Mouse (Mus musculus) brain, embryonic 18.5 days (tissue): ENCODE data around the gene Sltm.
"Not testable (repeated sequence)": the region's sequence is repeated elsewhere in the genome, so short reads cannot be mapped to it uniquely, and the experiment has no call there.

ENCODE experiments used
- DNase-seq: peaks from one replicate; pipeline ENCODE4 v3.0.0-alpha.2; 2012; ENCODE audit warnings: low read depth, low spot score

Sltm gene

GRCm38 (mm10) chr9:70542305-70543041 is at the start of gene Sltm:
Sltm (plus strand) TSS chr9:70542754.
- peak; percentile 90 for DNase-seq

DNA sequence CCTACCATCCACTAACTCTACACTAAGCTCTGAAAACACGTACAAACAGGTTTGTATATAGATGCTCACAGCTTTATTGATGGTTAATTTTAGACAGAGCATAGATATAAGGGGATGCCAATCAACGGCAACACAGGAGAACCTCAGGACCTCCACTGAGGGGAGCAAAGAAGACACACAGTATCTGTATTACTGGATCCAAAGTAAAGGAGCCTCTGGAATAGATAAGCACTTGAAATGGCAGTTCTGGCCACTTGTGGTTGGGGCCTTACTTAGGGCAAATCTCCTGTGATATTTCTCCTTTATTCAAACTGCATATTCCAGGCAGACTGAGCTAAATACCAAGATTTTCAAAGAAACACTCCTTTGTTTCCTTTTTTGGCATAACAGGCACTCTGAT is 49.5 kb upstream of the Sltm start:
- DNase-seq, result no peak

GRCm38 (mm10) chr9:70496990-70497389 is 45.6 kb upstream of the Sltm start:
- no peak for DNase-seq

GRCm38 (mm10) chr9:70502284-70503014 is 40.1 kb upstream of the Sltm start:
- DNase-seq, result no peak

DNA sequence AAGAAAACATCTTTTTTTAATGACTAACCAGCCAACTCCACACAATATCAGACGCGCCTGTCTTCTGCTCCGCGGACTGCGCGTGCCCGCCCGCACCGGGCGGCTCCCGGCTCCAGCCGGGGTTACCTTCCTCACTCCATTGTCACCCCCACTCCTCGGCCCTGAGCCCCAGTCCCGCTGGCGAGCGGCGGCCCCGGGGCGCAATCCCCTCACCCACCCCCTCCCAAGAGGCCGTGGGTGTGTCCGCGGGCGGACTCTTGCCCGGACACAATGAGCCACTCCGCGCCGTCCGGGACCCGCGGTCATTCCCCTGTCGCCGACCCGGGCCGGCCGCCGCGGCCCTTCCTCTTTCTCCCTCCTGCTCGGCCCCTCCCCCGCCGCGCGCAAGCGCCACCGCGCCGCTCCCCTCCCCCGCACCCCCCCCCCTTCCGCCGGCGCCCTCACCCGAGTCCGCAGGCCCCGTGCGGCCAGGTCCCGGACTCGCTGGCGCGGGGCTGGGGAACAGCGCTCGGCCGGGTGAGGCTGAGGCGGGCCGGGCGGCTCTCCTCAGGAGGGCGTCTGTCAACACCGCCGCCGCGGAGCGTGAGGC is 39.4 kb upstream of the Sltm start:
- DNase-seq, result no peak

- DNase-seq, result peak; percentile 85
Observed at GRCm38 (mm10) chr9:70503626-70504041, 38.9 kb upstream of the Sltm start, which contains the start of gene Rnf111. Rnf111 (minus strand) TSS chr9:70503725.

- DNase-seq, result no peak
Observed at GRCm38 (mm10) chr9:70506186-70506585, 36.4 kb upstream of the Sltm start.

DNA sequence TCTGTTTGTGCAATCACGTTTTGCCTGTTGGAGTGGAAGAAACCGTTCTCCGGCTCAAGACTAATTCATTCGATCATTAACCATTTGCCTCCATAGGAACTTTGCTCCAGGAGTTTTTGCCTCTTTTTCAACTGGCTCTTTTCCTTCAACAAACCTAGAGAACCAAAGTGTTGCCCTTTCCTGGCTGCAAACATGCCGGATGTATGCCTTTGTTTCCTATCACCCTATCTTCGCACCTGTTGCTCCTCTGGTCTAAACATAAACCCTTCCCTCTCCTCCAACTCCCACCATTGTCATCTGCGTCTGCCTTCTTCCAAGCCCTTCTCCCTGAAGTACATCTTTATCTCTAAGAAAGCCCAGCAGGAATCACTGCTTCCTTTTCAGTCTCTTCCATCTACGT is 35.8 kb upstream of the Sltm start:
- no peak for DNase-seq

- DNase-seq, result no peak
Observed at GRCm38 (mm10) chr9:70509906-70510525, 32.5 kb upstream of the Sltm start.

DNA sequence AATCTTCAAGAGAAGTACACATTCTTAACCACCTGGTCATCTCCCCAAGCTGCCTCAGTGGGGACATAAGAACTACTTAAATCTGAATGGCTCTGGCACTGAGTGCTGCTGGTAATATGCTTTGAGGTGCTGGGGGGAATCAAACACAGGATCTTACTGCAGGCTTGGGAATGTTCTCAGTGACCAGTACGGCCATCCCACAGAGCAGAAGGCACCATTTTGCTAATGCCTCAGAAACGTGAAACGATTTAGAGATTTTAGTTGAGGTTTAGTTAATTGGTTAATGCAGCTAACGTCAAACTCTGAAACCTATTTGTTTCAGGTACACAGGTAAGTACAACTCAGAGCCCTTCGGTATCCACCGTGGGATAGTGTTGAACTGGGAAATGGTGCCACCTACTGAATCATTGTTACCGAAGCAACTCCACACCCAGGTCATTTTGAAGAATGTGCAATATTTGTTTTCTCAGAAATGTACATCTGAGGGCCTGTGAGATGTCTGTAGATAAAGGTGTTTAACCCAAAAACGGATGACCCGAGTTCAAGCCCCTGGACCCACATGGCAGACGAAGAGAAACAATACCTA is 31.5 kb upstream of the Sltm start:
- DNase-seq, result no peak

GRCm38 (mm10) chr9:70511681-70512080 is 30.9 kb upstream of the Sltm start:
- DNase-seq, result no peak

- no peak for DNase-seq
Observed at GRCm38 (mm10) chr9:70520651-70521050, 21.9 kb upstream of the Sltm start.

DNA sequence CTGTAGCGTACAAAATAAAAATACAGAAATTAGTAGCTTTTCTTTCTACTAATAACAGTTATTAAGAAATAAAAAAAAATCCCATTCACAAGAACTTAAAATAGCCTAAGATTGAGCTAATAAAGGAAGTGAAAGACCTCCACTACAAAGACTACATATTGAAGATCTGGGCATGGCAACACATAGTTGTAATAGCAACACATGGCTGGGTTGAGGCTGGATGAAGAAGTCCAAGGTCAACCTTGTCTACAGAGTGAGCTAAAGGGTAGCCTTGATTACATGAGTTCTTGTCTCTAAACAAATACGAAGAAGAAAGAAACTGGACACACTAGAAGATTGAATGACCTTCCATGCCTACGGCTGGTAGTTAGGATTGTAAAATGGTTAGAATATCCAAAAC is 18.7 kb upstream of the Sltm start:
- no peak for DNase-seq

- DNase-seq, result no peak
Observed at GRCm38 (mm10) chr9:70524366-70524765, 18.2 kb upstream of the Sltm start.

DNA sequence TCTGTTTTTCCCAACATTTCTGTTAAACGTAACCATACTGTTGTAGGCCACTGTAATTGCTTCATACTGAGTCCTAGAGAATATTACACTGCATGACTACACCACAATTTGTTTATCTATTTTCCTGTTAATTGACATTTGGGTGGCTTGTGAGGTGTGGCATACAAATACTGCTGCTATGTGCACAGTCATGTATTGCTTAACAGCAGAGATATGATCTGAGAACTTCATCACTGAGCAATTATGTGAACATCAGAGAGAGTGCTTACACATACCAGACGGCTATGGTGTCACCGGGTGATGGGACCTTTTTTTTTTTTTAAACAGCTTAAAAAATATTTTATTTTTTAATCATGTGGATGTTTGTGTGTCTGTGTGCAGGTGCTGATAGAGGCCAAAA is 9.2 kb upstream of the Sltm start:
- no peak for DNase-seq

DNA sequence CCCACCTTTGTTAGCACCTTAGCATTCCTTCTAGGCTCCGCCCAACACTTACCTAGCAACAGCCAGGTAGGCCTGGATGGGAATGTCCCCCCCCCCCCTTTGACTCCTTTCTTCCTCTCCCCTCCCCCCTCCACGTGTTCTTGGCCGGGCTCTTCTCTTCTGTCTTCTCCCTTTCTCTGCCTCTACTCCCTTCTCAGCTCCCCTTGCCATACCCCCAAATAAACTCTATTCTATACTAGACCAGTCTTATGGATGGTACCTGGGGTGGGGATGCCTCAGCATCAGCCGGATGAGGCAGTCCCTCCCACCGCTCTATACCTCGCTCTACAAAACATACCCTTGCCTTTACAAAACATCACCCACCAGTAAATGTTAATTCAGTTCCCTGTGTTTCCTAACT is 970 bp upstream of the Sltm start:
- DNase-seq, result no peak

DNA sequence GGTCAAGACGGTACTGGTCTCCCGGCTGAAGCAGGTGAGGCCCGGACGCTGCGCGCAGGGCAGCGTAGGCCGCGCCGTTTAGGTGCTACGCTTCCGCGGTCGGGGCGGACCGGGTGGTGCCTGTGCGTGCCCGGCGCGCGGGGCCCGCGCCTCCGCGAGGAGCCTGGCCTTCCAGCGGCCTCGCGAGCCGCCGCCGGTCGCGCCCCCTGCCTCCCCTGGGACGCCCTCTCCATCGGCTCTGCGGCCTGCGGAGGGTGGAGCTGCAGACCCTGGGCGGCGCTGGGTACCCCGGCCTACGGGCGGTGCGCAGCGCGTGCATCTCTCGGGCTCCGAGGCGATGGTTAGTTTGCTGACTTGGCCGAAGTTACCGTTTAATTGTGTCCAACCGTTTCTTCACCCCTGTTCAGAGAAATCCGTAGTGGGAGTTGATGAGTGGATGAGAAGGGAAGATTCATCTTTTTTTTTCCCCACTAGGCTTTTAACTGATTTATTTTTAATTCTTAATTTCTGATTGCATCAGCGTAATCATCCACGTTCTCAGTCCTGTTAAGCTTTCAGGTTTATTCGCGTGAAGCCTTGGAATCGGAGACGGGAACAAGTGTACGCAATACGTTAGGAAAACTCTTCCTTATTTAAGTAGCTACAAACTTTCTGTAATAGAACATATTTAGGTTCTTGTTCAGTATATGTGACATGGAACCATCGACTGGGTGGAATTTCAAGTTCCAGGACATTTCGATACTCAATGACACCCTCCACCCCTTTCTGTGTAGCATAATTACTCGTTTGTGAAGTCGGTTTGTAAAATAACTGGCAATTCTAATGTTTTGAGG is 710 bp downstream of the Sltm start:
- DNase-seq, result peak; percentile 6

DNA sequence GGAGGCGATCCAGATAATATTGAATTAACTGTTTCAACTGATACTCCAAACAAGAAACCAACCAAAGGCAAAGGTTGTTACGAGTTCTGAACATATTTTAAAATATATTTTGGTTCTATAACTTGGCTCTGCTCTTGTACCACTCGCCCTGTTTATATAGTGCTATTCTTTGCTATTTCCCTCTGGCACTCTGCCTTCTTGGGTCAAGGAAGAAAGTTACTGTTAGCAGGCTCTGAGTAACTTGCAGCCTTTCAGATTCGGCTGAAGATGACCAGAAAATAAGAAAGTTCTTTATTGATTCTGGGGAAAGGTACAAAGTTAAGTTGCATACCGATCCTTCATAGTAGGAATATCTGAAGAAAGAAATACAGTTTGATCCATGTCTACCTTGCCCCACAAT is 1.4 kb downstream of the Sltm start:
- no peak for DNase-seq

DNA sequence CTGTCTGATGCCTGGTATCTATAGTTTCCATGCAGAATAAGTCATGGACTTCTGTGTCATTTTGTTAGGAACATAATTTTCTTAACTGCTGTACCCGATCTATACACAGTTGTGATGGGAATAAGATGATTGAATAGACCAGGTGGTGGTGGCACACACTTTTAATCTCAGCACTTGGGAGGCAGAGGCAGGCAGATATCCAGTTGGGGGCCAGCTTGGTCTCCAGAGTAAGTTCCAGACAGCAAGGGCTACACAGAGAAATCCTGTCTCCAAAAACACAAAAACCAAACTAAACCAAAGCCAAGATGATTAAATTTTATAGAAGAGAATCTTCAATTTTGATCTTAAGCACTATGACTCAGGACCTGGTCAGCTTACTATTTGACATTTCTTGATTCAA is 2.3 kb downstream of the Sltm start:
- no peak for DNase-seq

DNA sequence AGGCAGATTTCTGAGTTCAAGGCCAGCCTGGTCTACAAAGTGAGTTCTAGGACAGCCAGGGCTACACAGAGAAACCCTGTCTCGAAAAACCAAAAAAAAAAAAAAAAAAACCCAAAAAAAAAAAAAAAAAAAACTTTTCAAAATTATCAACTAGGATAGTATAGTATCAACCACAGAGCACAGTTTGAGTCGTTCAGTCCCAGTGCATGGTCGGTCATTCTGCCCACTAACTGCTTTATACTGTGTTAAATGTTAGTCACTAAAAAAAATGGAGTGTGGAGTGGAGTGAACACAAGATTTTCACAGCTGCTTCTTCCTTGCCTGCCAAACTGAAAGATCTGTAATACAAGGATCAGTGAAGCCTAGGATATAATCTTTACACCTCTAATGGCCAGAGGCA is 4.0 kb downstream of the Sltm start:
- DNase-seq, result not testable (repeated sequence)

DNA sequence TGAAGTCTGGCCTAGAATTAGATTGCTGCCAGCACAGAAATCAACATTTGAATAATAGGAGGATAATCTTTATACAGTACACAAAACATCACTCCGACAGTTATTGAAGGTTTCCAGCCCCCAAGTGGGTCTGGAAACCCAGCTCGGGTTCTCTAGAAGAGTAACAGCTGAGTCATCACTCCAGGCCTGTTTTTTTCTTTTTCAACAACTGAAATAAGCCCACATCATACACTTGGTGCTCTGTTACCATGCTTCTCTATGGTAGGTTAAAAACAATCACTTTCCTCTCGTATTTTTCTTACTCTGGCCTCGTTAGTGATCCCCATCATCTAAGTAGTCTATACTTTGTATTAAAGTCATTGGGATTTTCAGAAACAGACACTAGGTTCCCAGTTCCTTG is 5.8 kb downstream of the Sltm start:
- no peak for DNase-seq
